Mouse (Mus musculus): ENCODE data around the gene Opcml. TPM values are rescaled to one million over a fixed set of nuclear protein-coding genes. Genes with fewer than 3 reads are reported as not detected.

Opcml gene
- polyA plus RNA-seq, 1 experiment from 2014 or later, result 7.6 TPM

DNA sequence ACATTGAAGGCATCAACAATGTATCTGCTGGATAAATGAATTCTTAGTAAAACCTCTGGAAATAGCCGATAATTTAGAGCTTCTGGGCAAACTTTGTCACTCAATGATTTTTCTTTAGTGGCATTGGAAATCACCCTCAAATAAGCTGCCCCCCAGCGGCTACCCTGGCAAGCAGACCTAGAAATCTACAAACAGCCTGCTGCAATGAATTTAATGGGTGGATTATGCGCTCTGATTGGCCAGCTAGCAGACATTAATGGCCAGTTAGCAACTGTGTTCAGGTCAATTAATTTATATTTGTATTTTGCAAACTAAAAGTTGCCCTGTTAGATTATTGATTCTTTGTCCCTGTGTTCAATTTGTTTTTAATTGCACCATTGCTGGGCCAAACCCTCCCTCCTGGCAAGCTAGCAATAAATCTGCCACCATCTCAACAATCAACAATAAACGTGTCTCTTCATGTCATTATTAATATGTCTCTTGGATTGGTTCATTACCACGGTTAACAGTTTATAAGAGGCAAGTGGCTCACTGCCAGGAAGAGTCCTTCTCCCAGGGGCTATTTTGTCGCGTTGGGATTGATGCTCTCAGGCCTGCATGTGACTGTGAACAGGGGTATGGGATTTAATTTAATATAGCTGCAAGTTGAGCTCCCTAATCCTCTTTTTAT, 896.5 kb downstream of the Opcml start:
- Histone ChIP-seq H3K27ac (ENCODE audit: low read length) (no peak overlapping the region), H3K4me2 (replicated peaks; ENCODE audit: low read depth, low read length) (no peak overlapping the region), H3K4me3 (ENCODE audit: low read depth, low read length) (no peak overlapping the region), H3K9me3 (ENCODE audit: control insufficient read depth, low read depth, low read length) (no peaks in the 10 kb centered on the region), H3K27me3 (ENCODE audit: control insufficient read depth, insufficient read depth, low read length) (no peaks in the 10 kb centered on the region), H3K9ac (replicated peaks; ENCODE audit: low read depth, low read length) (no peak overlapping the region), H3K4me1 (ENCODE audit: control insufficient read depth, insufficient read depth, low read length) (no peaks in the 10 kb centered on the region), H3K36me3 (ENCODE audit: control insufficient read depth, insufficient read depth, low read length) (no peaks in the 10 kb centered on the region)
- no peak for ATAC-seq (ENCODE audit: insufficient number of reproducible peaks, insufficient read depth, low FRiP score, low read depth)
- WGBS, result 58% methylated on average over 7 of the region's 7 CpGs

DNA sequence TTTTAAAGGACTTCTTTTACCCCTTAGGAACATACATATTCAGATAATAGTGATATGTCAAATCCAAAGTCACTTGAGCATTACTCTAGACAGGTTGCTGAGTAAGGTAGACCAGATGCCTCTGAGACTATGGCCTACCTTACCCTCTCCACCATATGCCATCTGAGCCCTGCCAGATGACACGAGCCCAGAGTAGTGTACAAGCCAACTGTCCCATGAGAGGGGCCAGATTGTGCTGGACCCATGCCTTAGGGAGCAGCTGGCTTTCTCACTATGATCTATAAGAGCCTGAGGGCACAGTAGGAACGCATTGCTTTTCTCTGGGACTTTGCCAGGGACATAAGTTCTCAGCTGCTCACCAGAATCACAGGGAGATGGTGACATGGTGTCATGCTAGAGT, 899.6 kb downstream of the Opcml start:
- 69% methylated on average over 2 of the region's 2 CpGs for WGBS
- no peak overlapping the region for H3K27ac ChIP-seq (ENCODE audit: low read length)
- no peaks in the 10 kb centered on the region for H3K27me3 ChIP-seq (ENCODE audit: control insufficient read depth, insufficient read depth, low read length)
- no peak overlapping the region for H3K4me3 ChIP-seq (ENCODE audit: low read depth, low read length)
- no peak overlapping the region for H3K4me2 ChIP-seq (replicated peaks; ENCODE audit: low read depth, low read length)
- H3K9ac ChIP-seq (replicated peaks; ENCODE audit: low read depth, low read length), result no peak overlapping the region
- no peak for ATAC-seq (ENCODE audit: insufficient number of reproducible peaks, insufficient read depth, low FRiP score, low read depth)
- no peaks in the 10 kb centered on the region for H3K9me3 ChIP-seq (ENCODE audit: control insufficient read depth, low read depth, low read length)
- no peaks in the 10 kb centered on the region for H3K4me1 ChIP-seq (ENCODE audit: control insufficient read depth, insufficient read depth, low read length)
- H3K36me3 ChIP-seq (ENCODE audit: control insufficient read depth, insufficient read depth, low read length), result no peaks in the 10 kb centered on the region

GRCm38 (mm10) chr9:28705796-28706195, 915.2 kb downstream of the Opcml start:
- H3K9me3 ChIP-seq (ENCODE audit: control insufficient read depth, low read depth, low read length), result no peaks in the 10 kb centered on the region
- H3K4me2 ChIP-seq (replicated peaks; ENCODE audit: low read depth, low read length), result no peak overlapping the region
- H3K4me3 ChIP-seq (ENCODE audit: low read depth, low read length), result no peak overlapping the region
- no peak overlapping the region for H3K9ac ChIP-seq (replicated peaks; ENCODE audit: low read depth, low read length)
- no peak for ATAC-seq (ENCODE audit: insufficient number of reproducible peaks, insufficient read depth, low FRiP score, low read depth)
- no peaks in the 10 kb centered on the region for H3K27me3 ChIP-seq (ENCODE audit: control insufficient read depth, insufficient read depth, low read length)
- H3K36me3 ChIP-seq (ENCODE audit: control insufficient read depth, insufficient read depth, low read length), result no peaks in the 10 kb centered on the region
- H3K27ac ChIP-seq (ENCODE audit: low read length), result no peak overlapping the region
- 75% methylated on average over 4 of the region's 4 CpGs for WGBS
- H3K4me1 ChIP-seq (ENCODE audit: control insufficient read depth, insufficient read depth, low read length), result no peaks in the 10 kb centered on the region

GRCm38 (mm10) chr9:28714544-28714943, 924.0 kb downstream of the Opcml start:
- H3K27ac ChIP-seq (ENCODE audit: low read length), result no peak overlapping the region
- no peak overlapping the region for H3K4me3 ChIP-seq (ENCODE audit: low read depth, low read length)
- 81% methylated on average over 2 of the region's 2 CpGs for WGBS
- H3K36me3 ChIP-seq (ENCODE audit: control insufficient read depth, insufficient read depth, low read length), result no peaks in the 10 kb centered on the region
- H3K9me3 ChIP-seq (ENCODE audit: control insufficient read depth, low read depth, low read length), result no peaks in the 10 kb centered on the region
- no peaks in the 10 kb centered on the region for H3K4me1 ChIP-seq (ENCODE audit: control insufficient read depth, insufficient read depth, low read length)
- H3K4me2 ChIP-seq (replicated peaks; ENCODE audit: low read depth, low read length), result no peak overlapping the region
- H3K27me3 ChIP-seq (ENCODE audit: control insufficient read depth, insufficient read depth, low read length), result no peaks in the 10 kb centered on the region
- no peak for ATAC-seq (ENCODE audit: insufficient number of reproducible peaks, insufficient read depth, low FRiP score, low read depth)
- no peak overlapping the region for H3K9ac ChIP-seq (replicated peaks; ENCODE audit: low read depth, low read length)

- Histone ChIP-seq H3K4me1 (ENCODE audit: control insufficient read depth, insufficient read depth, low read length) (no peaks in the 10 kb centered on the region), H3K9me3 (ENCODE audit: control insufficient read depth, low read depth, low read length) (no peaks in the 10 kb centered on the region), H3K4me2 (replicated peaks; ENCODE audit: low read depth, low read length) (no peak overlapping the region), H3K9ac (replicated peaks; ENCODE audit: low read depth, low read length) (no peak overlapping the region), H3K27ac (ENCODE audit: low read length) (no peak overlapping the region), H3K36me3 (ENCODE audit: control insufficient read depth, insufficient read depth, low read length) (no peaks in the 10 kb centered on the region), H3K27me3 (ENCODE audit: control insufficient read depth, insufficient read depth, low read length) (no peaks in the 10 kb centered on the region), H3K4me3 (ENCODE audit: low read depth, low read length) (no peak overlapping the region)
- no peak for ATAC-seq (ENCODE audit: insufficient number of reproducible peaks, insufficient read depth, low FRiP score, low read depth)
- WGBS, result 84% methylated on average over 2 of the region's 2 CpGs
These were observed 929.6 kb downstream of the Opcml start for GRCm38 (mm10) chr9:28720186-28720585.

DNA sequence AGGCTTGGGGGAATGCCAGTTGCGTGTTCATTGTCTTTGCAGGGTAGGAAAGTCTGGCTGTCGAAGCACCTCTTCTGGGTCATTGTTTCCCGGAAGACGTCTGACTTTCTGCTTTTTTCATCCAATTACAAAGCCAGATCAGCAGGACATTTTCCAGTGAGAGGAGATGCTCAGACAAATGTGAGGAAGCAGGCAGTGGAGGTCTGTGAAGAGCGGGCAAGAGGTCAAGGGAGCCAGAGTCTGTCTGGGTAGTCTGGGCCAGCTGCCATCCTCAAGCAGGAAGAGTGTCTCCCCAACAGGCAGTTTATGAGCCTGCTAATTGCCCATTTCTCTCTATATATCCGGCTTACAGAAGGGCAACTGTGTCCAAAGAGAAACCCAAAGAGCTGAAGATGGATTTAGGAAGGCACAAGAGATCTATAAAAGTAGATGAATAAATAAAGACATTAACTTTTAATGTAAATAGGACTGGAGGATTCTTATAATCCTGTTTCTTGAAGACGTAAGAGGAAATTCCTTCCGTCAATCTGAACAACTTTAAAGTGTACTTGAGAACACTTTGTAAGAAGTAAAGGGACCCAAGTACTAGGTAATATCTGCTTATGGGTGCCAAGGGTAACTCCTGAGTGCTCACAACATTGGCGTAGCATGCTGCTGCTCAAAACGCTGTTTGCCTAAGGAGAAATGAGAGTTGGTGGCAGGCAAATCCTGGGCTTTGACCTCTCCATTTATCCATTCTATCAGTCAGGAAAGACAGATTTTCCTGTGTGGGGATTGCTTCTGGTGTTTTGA, 941.4 kb downstream of the Opcml start:
- Histone ChIP-seq H3K27ac (ENCODE audit: low read length) (no peak overlapping the region), H3K36me3 (ENCODE audit: control insufficient read depth, insufficient read depth, low read length) (no peaks in the 10 kb centered on the region), H3K27me3 (ENCODE audit: control insufficient read depth, insufficient read depth, low read length) (no peaks in the 10 kb centered on the region), H3K9me3 (ENCODE audit: control insufficient read depth, low read depth, low read length) (no peaks in the 10 kb centered on the region), H3K4me1 (ENCODE audit: control insufficient read depth, insufficient read depth, low read length) (no peaks in the 10 kb centered on the region), H3K4me2 (replicated peaks; ENCODE audit: low read depth, low read length) (no peak overlapping the region), H3K4me3 (ENCODE audit: low read depth, low read length) (no peak overlapping the region), H3K9ac (replicated peaks; ENCODE audit: low read depth, low read length) (no peak overlapping the region)
- no peak for ATAC-seq (ENCODE audit: insufficient number of reproducible peaks, insufficient read depth, low FRiP score, low read depth)
- 71% methylated on average over 10 of the region's 10 CpGs for WGBS

- no peak for ATAC-seq (ENCODE audit: insufficient number of reproducible peaks, insufficient read depth, low FRiP score, low read depth)
These were observed 947.4 kb downstream of the Opcml start for GRCm38 (mm10) chr9:28737955-28738354.

GRCm38 (mm10) chr9:28738451-28738860, 947.9 kb downstream of the Opcml start:
- Histone ChIP-seq H3K4me2 (replicated peaks; ENCODE audit: low read depth, low read length) (no peak overlapping the region), H3K4me3 (ENCODE audit: low read depth, low read length) (no peak overlapping the region), H3K27ac (ENCODE audit: low read length) (no peak overlapping the region), H3K27me3 (ENCODE audit: control insufficient read depth, insufficient read depth, low read length) (no peaks in the 10 kb centered on the region), H3K9ac (replicated peaks; ENCODE audit: low read depth, low read length) (no peak overlapping the region), H3K9me3 (ENCODE audit: control insufficient read depth, low read depth, low read length) (no peaks in the 10 kb centered on the region), H3K36me3 (ENCODE audit: control insufficient read depth, insufficient read depth, low read length) (no peaks in the 10 kb centered on the region), H3K4me1 (ENCODE audit: control insufficient read depth, insufficient read depth, low read length) (no peaks in the 10 kb centered on the region)
- no peak for ATAC-seq (ENCODE audit: insufficient number of reproducible peaks, insufficient read depth, low FRiP score, low read depth)
- WGBS, result 19% methylated on average over 1 of the region's 1 CpGs

More at GRCm38 (mm10) chr9:28737955-28738354, 947.4 kb downstream of the Opcml start:
- 86% methylated on average over 2 of the region's 2 CpGs for WGBS
- no peak overlapping the region for H3K4me3 ChIP-seq (ENCODE audit: low read depth, low read length)
- no peak overlapping the region for H3K9ac ChIP-seq (replicated peaks; ENCODE audit: low read depth, low read length)
- H3K36me3 ChIP-seq (ENCODE audit: control insufficient read depth, insufficient read depth, low read length), result no peaks in the 10 kb centered on the region
- H3K9me3 ChIP-seq (ENCODE audit: control insufficient read depth, low read depth, low read length), result no peaks in the 10 kb centered on the region
- no peaks in the 10 kb centered on the region for H3K4me1 ChIP-seq (ENCODE audit: control insufficient read depth, insufficient read depth, low read length)
- no peak overlapping the region for H3K27ac ChIP-seq (ENCODE audit: low read length)
- no peaks in the 10 kb centered on the region for H3K27me3 ChIP-seq (ENCODE audit: control insufficient read depth, insufficient read depth, low read length)
- no peak overlapping the region for H3K4me2 ChIP-seq (replicated peaks; ENCODE audit: low read depth, low read length)

Measured in stomach, embryonic 14.5 days (tissue).